Mouse (Mus musculus) lung, embryonic 15.5 days (tissue): Measurements from ENCODE around the gene Alkbh1. TPM values are rescaled to one million over a fixed set of nuclear protein-coding genes. Genes with fewer than 3 reads are reported as not detected.

Experiments
- ATAC-seq: fragments of 200-750 bp; cut with Nextera tagmentation; 2 replicates; pipeline ENCODE4 v1.8.0; 2017; ENCODE audit warnings: moderate number of reproducible peaks, borderline replicate concordance; ENCODE audit not compliant: low FRiP score, low TSS enrichment; ENCODE audit errors: extremely low read depth
- H3K27ac ChIP-seq: fragments of 300-500 bp; sonication (generic); 2 replicates; pipeline ENCODE4 v1.5.1; 2015; ENCODE audit warnings: moderate library complexity, mild to moderate bottlenecking, inconsistent platforms
- H3K27me3 ChIP-seq: fragments of 300-500 bp; sonication (generic); 2 replicates; pipeline ENCODE4 v1.6.1; 2015; ENCODE audit warnings: inconsistent platforms
- H3K36me3 ChIP-seq: fragments of 300-500 bp; sonication (generic); 2 replicates; pipeline ENCODE4 v1.6.1; 2015; ENCODE audit warnings: inconsistent platforms
- H3K4me1 ChIP-seq: fragments of 300-500 bp; sonication (generic); 2 replicates; pipeline ENCODE4 v1.6.1; 2015; ENCODE audit warnings: inconsistent platforms
- H3K4me2 ChIP-seq: fragments of 300-500 bp; sonication (generic); 2 replicates; pipeline ENCODE4 v1.6.1; 2015; ENCODE audit warnings: inconsistent platforms, mild to moderate bottlenecking, moderate library complexity
- H3K4me3 ChIP-seq: fragments of 300-500 bp; sonication (generic); 2 replicates; pipeline ENCODE4 v1.5.1; 2015; ENCODE audit warnings: mild to moderate bottlenecking, inconsistent platforms
- H3K9ac ChIP-seq: fragments of 300-500 bp; sonication (generic); 2 replicates; pipeline ENCODE4 v1.6.1; 2015; ENCODE audit warnings: inconsistent platforms
- H3K9me3 ChIP-seq: fragments of 300-500 bp; sonication (generic); 2 replicates; pipeline ENCODE4 v1.6.1; 2016; ENCODE audit warnings: inconsistent platforms
- WGBS: fragments of 180-500 bp; shearing (Covaris S2); methylation state at CpG from one replicate; pipeline ENCODE4 v1.1.7; 2015; 5-methylcytosine and 5-hydroxymethylcytosine counted together
- polyA plus RNA-seq: library from polyadenylated mRNA; unstranded; fragments of >200 nt; fragmentation: Nextera tagmentation; extraction: Ambion mirVana; gene quantifications from 2 replicates; pipeline ENCODE4 v1.2.1, GENCODE M21; 2015

Gene Alkbh1
- polyA plus RNA-seq, 1 experiment from 2014 or later = 48.0 TPM

DNA sequence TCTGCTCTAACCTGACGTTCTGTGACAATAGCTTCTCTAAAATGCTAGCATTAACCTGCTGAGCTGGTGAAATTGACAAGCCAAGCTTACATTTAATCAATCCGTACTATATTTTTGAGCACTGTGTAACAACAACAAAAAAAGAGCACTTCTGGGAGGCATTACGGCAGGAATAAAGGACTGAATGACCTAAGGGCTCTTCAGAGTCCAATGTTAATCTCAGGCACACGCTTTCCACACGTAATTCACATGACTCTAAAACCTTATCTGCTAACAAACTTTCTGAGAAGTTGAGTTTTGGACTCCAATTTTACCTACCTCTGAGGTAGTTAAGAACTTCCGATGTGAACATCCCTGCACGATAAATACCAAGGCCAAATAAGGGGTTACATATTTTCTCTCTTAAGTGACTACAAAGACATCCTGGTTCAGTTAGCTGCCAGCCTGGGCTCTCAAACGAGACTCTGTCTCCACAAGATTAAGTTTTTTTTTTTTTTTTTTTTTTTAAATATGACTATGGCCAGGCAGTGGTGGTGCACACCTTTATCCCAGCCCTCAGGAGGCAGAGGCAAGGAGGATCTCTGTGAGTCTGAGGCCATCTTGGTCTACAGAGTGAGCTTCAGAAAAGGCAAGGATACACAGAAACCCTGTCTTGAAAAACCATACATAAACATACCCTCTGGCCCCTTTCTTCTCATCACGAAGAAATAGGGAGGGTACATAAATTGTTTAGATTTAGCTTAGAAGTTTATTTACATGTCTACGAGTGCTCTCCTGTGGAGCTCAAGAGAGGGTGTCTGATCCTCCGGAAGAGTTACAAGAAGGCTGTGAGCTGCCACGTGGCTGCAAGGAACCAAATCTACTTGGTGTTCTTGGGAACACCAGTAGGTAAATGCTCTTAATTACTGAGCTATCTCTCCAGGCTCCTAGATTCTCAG lies 1.4 kb downstream of the Alkbh1 start:
- Histone ChIP-seq H3K9me3 (no peaks in the 10 kb centered on the region), H3K4me2 (peak overlapping the region; percentile 76), H3K36me3 (peaks cover 46% of the 10 kb centered on the region), H3K9ac (peak overlapping the region; percentile 92), H3K27me3 (no peaks in the 10 kb centered on the region), H3K4me1 (peaks cover 20% of the 10 kb centered on the region), H3K27ac (peak overlapping the region; percentile 43), H3K4me3 (peak overlapping the region; percentile 86)
- 12% methylated on average over 12 of the region's 12 CpGs for WGBS
- ATAC-seq = no peak

DNA sequence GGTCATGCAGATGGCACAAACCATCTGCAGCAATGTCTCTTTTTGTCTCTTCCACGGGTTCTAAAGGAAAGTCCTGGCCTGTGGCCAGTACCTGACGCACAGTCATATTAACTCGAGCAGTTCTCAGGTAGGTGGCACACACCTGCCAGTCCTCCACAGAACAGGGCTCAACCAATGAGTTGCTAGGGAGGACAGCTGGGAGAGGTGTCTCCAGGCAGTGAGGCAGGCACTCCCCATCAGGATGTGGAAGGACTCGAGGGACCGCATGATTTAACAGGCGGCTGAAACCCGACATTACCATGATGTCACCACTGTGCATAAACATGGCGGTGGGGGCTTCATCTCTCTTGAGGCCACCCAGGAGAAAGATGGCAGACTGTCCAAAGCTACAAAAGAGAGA lies 14.9 kb downstream of the Alkbh1 start:
- WGBS = 78% methylated on average over 8 of the region's 8 CpGs
- Histone ChIP-seq H3K9ac (no peak overlapping the region), H3K27me3 (no peaks in the 10 kb centered on the region), H3K4me2 (no peak overlapping the region), H3K4me1 (no peaks in the 10 kb centered on the region), H3K4me3 (no peak overlapping the region), H3K27ac (no peak overlapping the region), H3K36me3 (peaks cover 91% of the 10 kb centered on the region), H3K9me3 (no peaks in the 10 kb centered on the region)
- no peak for ATAC-seq

DNA sequence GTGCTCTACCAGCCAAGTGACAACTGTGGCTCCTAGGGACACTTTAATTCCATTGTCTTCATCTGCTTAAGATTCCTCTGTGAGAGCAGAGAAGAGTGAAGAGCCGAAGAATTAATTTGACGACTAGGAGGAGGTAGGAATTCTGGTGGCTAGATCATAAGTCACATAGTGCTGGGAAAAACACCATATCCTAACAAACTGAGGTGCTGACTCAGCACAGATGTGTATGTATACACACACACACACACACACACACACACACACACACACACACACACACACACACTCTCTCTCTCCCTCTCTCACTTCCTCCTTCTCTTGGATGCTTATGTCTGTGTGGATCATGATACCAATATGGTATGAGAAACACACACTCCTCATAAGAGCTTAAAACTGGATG lies 15.5 kb downstream of the Alkbh1 start:
- H3K4me3 ChIP-seq = no peak overlapping the region
- WGBS = 89% methylated on average over 2 of the region's 2 CpGs
- H3K27ac ChIP-seq = no peak overlapping the region
- no peak overlapping the region for H3K9ac ChIP-seq
- no peaks in the 10 kb centered on the region for H3K4me1 ChIP-seq
- no peak overlapping the region for H3K4me2 ChIP-seq
- no peaks in the 10 kb centered on the region for H3K27me3 ChIP-seq
- no peak for ATAC-seq
- no peaks in the 10 kb centered on the region for H3K9me3 ChIP-seq
- peaks cover 90% of the 10 kb centered on the region for H3K36me3 ChIP-seq

DNA sequence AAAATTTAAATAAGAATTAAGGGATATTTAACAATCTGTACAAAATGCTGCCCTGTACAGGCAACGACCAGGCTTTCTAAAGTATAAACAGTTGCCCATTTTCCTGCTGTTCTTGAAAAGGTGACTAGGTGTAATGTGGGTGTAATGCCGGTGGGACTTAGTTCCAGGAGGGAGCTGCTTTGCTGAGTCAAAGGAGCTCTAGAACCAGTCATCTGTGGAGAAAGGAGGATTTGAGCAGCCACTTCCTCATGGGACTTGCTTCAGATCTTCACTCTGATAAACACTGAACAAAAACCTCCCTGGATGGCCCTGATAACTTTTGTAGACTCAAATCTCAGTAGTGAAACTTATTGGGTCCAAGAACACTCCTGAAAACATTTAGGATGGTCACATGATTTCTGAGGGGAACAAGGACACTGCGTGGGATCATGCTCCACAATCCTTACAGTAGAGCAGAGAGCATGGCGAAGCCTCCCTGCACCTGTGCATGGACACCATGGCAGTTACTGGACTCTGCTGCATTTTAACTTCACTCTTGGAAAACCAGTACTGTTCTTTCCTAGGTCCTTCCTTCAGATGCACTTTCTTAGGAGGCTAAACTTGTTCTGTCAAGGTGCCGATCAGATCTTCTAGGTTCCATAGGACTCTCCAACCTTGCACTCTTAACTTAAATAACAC lies 17.3 kb downstream of the Alkbh1 start:
- Histone ChIP-seq H3K4me1 (no peaks in the 10 kb centered on the region), H3K36me3 (peaks cover 73% of the 10 kb centered on the region), H3K4me3 (no peak overlapping the region), H3K27me3 (no peaks in the 10 kb centered on the region), H3K9me3 (no peaks in the 10 kb centered on the region), H3K4me2 (no peak overlapping the region), H3K27ac (no peak overlapping the region), H3K9ac (no peak overlapping the region)
- ATAC-seq = no peak
- 89% methylated on average over 5 of the region's 5 CpGs for WGBS

DNA sequence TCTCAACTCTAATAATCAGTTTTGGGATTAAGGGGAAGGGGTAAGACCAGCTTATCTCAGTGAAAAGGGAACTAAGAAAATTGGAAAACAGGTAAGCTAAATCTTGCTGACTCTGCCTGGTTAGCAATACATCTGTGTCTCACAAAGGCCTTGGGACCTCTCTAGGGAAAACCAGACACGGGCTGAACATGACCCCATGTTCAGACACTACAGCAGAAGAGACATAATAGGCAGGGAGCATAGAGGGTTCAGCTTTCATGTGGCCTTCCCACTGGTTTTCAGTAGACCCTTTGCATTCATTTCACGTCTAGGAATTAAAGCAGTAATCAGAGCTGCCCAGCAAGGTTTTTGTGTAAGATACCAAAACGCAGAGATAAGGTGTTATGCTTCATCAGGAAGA lies 19.3 kb downstream of the Alkbh1 start:
- H3K36me3 ChIP-seq = peaks cover 54% of the 10 kb centered on the region
- H3K4me1 ChIP-seq = no peaks in the 10 kb centered on the region
- ATAC-seq = no peak
- H3K27me3 ChIP-seq = no peaks in the 10 kb centered on the region
- H3K4me3 ChIP-seq = no peak overlapping the region
- H3K4me2 ChIP-seq = no peak overlapping the region
- 47% methylated on average over 3 of the region's 3 CpGs for WGBS
- H3K9ac ChIP-seq = no peak overlapping the region
- H3K27ac ChIP-seq = no peak overlapping the region
- no peaks in the 10 kb centered on the region for H3K9me3 ChIP-seq

DNA sequence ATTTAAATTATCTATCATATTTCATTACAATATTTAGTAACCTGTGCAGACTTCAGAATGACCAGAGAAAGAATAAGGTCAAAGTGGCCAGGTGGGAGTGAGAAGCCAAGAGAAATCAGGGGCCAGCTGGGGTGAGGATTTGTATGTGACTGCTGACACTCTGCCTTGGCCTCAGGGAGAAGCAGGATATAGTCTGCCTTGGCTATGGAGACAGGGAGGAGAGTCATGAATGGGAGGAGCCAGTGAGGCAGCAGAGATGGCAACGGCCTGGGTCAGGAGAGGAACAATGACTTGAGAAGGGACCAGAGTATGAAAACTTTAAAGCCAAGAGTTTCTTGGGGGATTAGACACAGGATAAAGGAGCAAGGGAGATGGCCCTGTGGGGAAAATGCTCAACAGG lies 20.1 kb downstream of the Alkbh1 start:
- no peaks in the 10 kb centered on the region for H3K4me1 ChIP-seq
- H3K27me3 ChIP-seq = no peaks in the 10 kb centered on the region
- no peak for ATAC-seq
- H3K4me2 ChIP-seq = no peak overlapping the region
- no peak overlapping the region for H3K4me3 ChIP-seq
- H3K9me3 ChIP-seq = no peaks in the 10 kb centered on the region
- H3K9ac ChIP-seq = no peak overlapping the region
- H3K36me3 ChIP-seq = peaks cover 46% of the 10 kb centered on the region
- H3K27ac ChIP-seq = no peak overlapping the region
- 28% methylated on average over 1 of the region's 1 CpGs for WGBS

DNA sequence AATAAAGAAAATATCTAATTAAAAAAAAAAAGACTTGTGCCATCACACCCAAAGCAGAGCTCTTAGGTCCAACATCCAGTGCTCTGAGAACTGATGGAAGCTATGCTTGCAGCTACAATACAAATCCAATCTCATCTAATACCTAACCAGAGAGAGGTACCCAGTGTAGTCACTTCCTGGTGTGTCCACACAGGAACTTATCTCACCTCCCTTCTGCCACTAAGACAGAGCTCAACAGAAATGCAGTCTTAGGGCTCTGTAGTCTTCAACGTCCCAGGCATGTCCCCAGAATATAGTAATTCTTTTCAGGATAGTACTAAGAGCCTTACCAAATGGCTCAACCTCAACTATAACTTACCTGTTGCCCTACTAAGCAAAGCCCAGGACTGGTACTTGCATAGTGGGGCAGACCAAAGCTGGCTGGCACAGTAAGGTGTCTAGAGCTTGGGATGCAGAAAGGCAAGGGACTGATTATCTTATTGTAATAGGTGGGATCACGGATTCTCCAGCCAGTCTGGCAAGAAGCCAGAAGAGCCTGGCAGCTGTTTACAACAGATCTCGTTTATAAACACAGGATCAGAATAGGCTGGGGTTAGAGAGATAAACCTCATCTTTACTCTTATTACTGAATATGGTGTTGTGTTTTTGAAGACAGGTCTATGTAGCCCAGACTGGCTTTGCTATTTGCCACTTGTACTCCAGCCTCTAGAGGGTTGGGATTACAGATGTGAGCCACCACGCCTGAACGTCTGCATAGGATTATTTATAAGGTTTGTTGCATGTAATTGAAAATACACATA lies 21.9 kb downstream of the Alkbh1 start:
- ATAC-seq = no peak
- H3K9me3 ChIP-seq = no peaks in the 10 kb centered on the region
- H3K36me3 ChIP-seq = peaks cover 29% of the 10 kb centered on the region
- no peaks in the 10 kb centered on the region for H3K27me3 ChIP-seq
- no peak overlapping the region for H3K27ac ChIP-seq
- H3K4me3 ChIP-seq = no peak overlapping the region
- 61% methylated on average over 5 of the region's 5 CpGs for WGBS
- H3K4me1 ChIP-seq = no peaks in the 10 kb centered on the region
- H3K9ac ChIP-seq = no peak overlapping the region
- no peak overlapping the region for H3K4me2 ChIP-seq

DNA sequence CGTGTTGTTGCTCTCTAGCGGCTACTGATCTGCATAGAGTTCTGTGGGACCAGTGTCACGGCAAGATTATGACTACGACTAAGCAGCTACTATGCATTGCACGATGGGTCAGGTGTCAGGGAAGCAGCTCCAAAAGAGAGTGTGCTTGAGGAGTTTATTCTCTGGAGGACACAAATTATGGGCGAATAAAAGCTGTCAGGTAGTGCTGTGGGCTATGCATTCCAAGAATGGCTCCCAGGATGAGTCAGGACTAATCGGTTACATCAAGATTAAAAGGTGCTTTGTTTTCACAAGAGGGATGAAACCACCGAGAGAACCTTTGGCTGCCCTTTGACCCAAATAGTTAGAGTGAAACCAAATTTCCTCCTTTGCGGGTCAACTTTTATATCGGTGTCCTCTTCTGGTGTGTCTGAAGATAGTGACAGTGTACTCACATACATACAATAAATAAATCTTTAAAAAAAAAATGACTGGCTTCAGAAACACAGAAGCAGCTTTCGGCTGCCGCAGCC lies 23.8 kb downstream of the Alkbh1 start:
- Histone ChIP-seq H3K27me3 (no peaks in the 10 kb centered on the region), H3K9me3 (no peaks in the 10 kb centered on the region), H3K4me3 (no peak overlapping the region), H3K36me3 (peaks cover 12% of the 10 kb centered on the region; the same call in 1 of the 2 replicates), H3K9ac (no peak overlapping the region), H3K4me2 (no peak overlapping the region), H3K27ac (no peak overlapping the region), H3K4me1 (no peaks in the 10 kb centered on the region)
- no peak for ATAC-seq
- WGBS = 55% methylated on average over 12 of the region's 12 CpGs

DNA sequence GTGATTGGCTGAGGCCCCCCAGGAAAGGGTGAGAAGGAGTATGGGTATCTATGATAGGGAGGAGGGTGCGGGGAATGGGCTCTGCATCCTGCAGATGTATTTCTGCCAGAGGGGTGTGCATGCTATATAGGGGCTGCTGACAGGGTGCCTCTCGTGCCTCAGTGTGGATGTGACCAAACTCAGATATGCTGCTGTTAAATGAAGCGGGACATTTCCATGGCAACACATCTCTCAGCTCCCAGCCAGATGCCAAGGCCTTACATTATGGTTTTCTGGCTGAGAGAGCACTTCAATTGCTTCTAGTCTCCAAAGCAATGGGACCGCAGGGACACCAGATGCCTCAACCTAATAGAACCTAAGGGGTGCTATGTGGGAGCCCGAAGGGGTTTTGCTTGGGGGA lies 24.9 kb downstream of the Alkbh1 start:
- no peak overlapping the region for H3K9ac ChIP-seq
- H3K4me2 ChIP-seq = no peak overlapping the region
- no peaks in the 10 kb centered on the region for H3K9me3 ChIP-seq
- 0 out of 2 replicates have a peak, but pooled peaks cover 5% of the 10 kb centered on the region for H3K36me3 ChIP-seq
- no peak overlapping the region for H3K27ac ChIP-seq
- no peaks in the 10 kb centered on the region for H3K27me3 ChIP-seq
- 70% methylated on average over 5 of the region's 5 CpGs for WGBS
- ATAC-seq = no peak
- H3K4me1 ChIP-seq = no peaks in the 10 kb centered on the region
- H3K4me3 ChIP-seq = no peak overlapping the region

DNA sequence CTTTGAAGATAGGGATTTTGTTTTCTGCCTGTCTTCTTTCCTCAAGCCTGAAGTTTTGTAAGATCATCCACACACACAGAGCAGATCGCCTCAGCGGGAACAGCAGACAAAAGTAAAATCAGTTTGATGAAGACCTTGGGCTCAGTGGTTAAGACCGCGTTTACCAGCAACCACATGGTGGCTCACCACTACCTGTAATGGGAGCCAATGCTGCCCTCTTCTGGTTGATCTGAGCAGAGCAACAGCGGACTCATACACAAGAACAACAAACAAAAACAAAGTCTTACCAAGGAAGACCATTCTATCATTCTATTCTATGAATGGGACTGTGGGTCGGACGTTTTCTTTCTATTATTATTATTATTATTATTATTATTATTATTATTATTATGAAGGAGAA lies 27.1 kb downstream of the Alkbh1 start:
- no peak overlapping the region for H3K4me3 ChIP-seq
- ATAC-seq = no peak
- 25% methylated on average over 7 of the region's 7 CpGs for WGBS

DNA sequence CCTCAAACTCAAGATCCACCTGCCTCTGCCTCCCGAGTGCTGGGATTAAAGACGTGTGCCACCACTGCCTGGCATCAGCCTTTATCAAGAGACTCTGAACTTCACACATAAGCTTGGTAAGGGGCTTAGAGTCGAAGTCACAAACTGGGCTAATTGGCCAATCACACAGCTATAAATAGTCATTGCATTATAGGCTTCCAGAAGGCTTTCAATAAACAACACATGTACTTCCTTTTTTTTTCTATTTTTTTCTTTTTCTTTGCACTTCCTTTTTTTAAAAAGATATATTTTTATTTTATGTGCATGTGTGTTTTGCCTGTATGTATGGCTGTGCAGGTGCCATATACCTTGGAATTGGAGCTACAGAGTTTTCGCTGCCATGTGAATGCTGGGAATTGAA lies 28.5 kb downstream of the Alkbh1 start:
- Histone ChIP-seq H3K27me3 (no peaks in the 10 kb centered on the region), H3K4me1 (no peaks in the 10 kb centered on the region; the same call in 1 of the 2 replicates), H3K4me3 (no peak overlapping the region), H3K4me2 (no peak overlapping the region), H3K36me3 (no peaks in the 10 kb centered on the region), H3K27ac (no peak overlapping the region), H3K9ac (no peak overlapping the region), H3K9me3 (no peaks in the 10 kb centered on the region)
- 64% methylated on average over 4 of the region's 4 CpGs for WGBS
- no peak for ATAC-seq

More for the DNA sequence above, 27.1 kb downstream of the Alkbh1 start:
- Histone ChIP-seq H3K27ac (no peak overlapping the region), H3K9me3 (no peaks in the 10 kb centered on the region), H3K9ac (no peak overlapping the region), H3K27me3 (no peaks in the 10 kb centered on the region), H3K36me3 (no peaks in the 10 kb centered on the region), H3K4me1 (no peaks in the 10 kb centered on the region), H3K4me2 (no peak overlapping the region)
